8 mouse cellular contexts compared by ENCODE assay signal in genomic region chr2:167759603-167760390, GRCm38 (mm10).
DNase-seq lines count a peak whose midpoint lies in the region; ATAC-seq lines count a peak whose summit lies in the region.

No protein-coding gene starts in this region.

- H3K9ac ChIP-seq in lung, embryonic 15.5 days: no peak overlapping the region

- no peak overlapping the region for H3K4me3 ChIP-seq in lung, embryonic 15.5 days

- peaks cover 44% of the 10 kb centered on the region for H3K4me1 ChIP-seq in lung, embryonic 15.5 days

- H3K27ac ChIP-seq in lung, embryonic 15.5 days: peak overlapping the region; percentile 9; the same call in 1 of the 2 replicates

- ATAC-seq in lung, embryonic 15.5 days (ENCODE audit: borderline replicate concordance, extremely low read depth, low FRiP score, low TSS enrichment): no peak

- DNase-seq in urinary bladder, postnatal 14 days (ENCODE audit: low spot score): peak; percentile 69
- DNase-seq in urinary bladder, postnatal 25 days (ENCODE audit: low spot score): no peak
- DNase-seq in heart, adult 9 months (ENCODE audit: low spot score in 2 of 2): peak; percentile 68 to 72
- DNase-seq in cerebellum, postnatal 10 days: no peak
- no peak for DNase-seq in cerebellum, adult 8-10 months
- no peak for DNase-seq in cerebellum, adult 9-10 months
- DNase-seq in cerebellum, postnatal 14 days: no peak

- 78% methylated on average over 9 of the region's 9 CpGs for WGBS in lung, embryonic 15.5 days

- H3K9me3 ChIP-seq in lung, embryonic 15.5 days: no peaks in the 10 kb centered on the region

- no peaks in the 10 kb centered on the region for H3K27me3 ChIP-seq in lung, embryonic 15.5 days

- H3K36me3 ChIP-seq in lung, embryonic 15.5 days: no peaks in the 10 kb centered on the region

- H3K4me2 ChIP-seq in lung, embryonic 15.5 days: no peak overlapping the region

Comparison
In these comparisons a context has a peak if more than half of its experiments do, and no peak if none do; other contexts are left out.
1. DNase-seq: peak in urinary bladder, postnatal 14 days (single experiment) and heart, adult 9 months (2 of 2); none in urinary bladder, postnatal 25 days (single experiment), cerebellum, postnatal 10 days (0 of 2), cerebellum, adult 8-10 months (single experiment), cerebellum, adult 9-10 months (single experiment) and cerebellum, postnatal 14 days (0 of 2).